Mouse (Mus musculus): Measurements from ENCODE around the gene Syt5. TPM values are rescaled to one million over a fixed set of nuclear protein-coding genes. Genes with fewer than 3 reads are reported as not detected.
"Not testable (repeated sequence)": the region's sequence is repeated elsewhere in the genome, so short reads cannot be mapped to it uniquely, and the experiment has no call there.

Gene Syt5
- polyA plus RNA-seq, 1 experiment from 2014 or later: 10.7 TPM

GRCm38 (mm10) chr7:4539019-4539418 lies 8.3 kb downstream of the Syt5 start:
- Histone ChIP-seq H3K9me3 (replicated peaks) (no peaks in the 10 kb centered on the region), H3K4me3 (replicated peaks) (no peak overlapping the region), H3K9ac (no peak overlapping the region), H3K4me2 (replicated peaks) (no peak overlapping the region), H3K4me1 (no peaks in the 10 kb centered on the region), H3K36me3 (no peaks in the 10 kb centered on the region), H3K27ac (replicated peaks) (no peak overlapping the region), H3K27me3 (no peaks in the 10 kb centered on the region)
- ATAC-seq (ENCODE audit: insufficient number of reproducible peaks, low FRiP score, low TSS enrichment, low read depth): peak; percentile 34; the same call in 1 of the 2 replicates
- WGBS: 66% methylated on average over 2 of the region's 2 CpGs

- Histone ChIP-seq H3K4me2 (replicated peaks) (no peak overlapping the region), H3K9me3 (replicated peaks) (no peaks in the 10 kb centered on the region), H3K27ac (replicated peaks) (no peak overlapping the region), H3K4me1 (peaks cover 3% of the 10 kb centered on the region), H3K9ac (no peak overlapping the region), H3K36me3 (no peaks in the 10 kb centered on the region), H3K27me3 (peaks cover 2% of the 10 kb centered on the region; the same call in 1 of the 2 replicates), H3K4me3 (replicated peaks) (no peak overlapping the region)
- 35% methylated on average over 4 of the region's 4 CpGs for WGBS
- no peak for ATAC-seq (ENCODE audit: insufficient number of reproducible peaks, low FRiP score, low TSS enrichment, low read depth)
Measured at GRCm38 (mm10) chr7:4537181-4537580, 10.2 kb downstream of the Syt5 start.

DNA sequence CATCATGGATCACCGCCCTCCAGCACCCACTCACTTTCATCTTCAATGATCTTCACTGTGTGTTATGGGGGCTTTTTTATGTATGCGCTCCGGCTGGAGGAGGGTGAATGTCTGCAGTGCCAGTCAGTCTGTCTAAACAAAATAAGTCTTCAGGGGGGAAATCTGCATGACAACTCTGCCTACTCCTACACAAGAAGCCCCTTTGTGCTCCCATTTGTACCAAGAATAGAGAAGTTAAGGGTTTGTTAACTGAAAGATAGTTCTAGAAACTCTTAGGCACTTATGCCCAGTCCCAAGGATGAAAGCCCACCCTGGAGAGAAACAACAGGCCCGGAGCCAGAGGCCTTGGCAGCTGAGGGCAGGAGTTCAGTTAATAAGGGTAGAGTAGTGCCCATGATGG lies 11.0 kb downstream of the Syt5 start:
- WGBS: 93% methylated on average over 4 of the region's 4 CpGs
- Histone ChIP-seq H3K4me1 (peaks cover 6% of the 10 kb centered on the region), H3K27me3 (peaks cover 8% of the 10 kb centered on the region; the same call in 1 of the 2 replicates), H3K4me2 (replicated peaks) (no peak overlapping the region), H3K9me3 (replicated peaks) (no peaks in the 10 kb centered on the region), H3K27ac (replicated peaks) (no peak overlapping the region), H3K36me3 (no peaks in the 10 kb centered on the region), H3K9ac (no peak overlapping the region), H3K4me3 (replicated peaks) (no peak overlapping the region)
- ATAC-seq (ENCODE audit: insufficient number of reproducible peaks, low FRiP score, low TSS enrichment, low read depth): no peak

DNA sequence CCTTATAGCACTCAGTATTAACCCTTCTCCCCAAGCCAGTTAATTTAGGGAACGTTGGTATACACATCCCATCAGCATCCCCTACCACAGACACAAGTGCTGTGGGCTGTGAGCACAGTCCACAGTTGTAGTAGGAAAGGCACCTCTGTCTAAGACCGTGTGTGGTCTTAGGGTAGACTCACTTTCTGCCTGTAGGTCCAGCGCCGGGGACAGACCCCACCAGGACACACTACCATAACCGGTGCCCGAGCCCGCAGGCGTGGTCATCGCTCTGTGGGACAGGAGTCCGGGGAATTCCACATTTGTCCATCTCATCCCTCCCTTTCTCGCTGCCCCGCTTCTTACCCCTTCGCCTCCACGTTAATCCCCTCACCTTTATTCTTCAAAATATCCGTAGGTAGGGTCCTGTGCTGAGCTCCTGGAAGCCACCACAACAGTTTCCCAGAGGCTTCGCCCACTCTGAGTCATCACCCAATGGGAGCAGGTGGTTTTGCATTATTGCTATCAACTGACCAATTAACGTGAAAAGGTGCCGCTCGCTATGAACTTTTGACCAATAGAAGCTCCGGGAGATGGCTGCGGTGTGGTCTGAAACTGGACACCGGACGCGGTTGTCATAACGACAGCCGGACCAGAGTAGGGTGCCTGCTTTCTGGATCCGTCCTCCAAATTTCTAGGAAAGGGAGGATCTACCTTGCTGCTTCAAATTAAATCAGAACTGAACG lies 15.2 kb downstream of the Syt5 start, which contains the start of gene Dnaaf3:
Gene Dnaaf3 (minus strand): TSS at position 449 of the 725 bp plus-strand sequence.
- Histone ChIP-seq H3K4me3 (replicated peaks) (peak within 1 kb of the TSS; percentile 30), H3K36me3 (no peaks in the 10 kb centered on the region), H3K4me2 (replicated peaks) (peak within 1 kb of the TSS; percentile 49), H3K27ac (replicated peaks) (no peak within 1 kb of the TSS), H3K4me1 (peaks cover 10% of the 10 kb centered on the region), H3K27me3 (peaks cover 8% of the 10 kb centered on the region; the same call in 1 of the 2 replicates), H3K9me3 (replicated peaks) (no peaks in the 10 kb centered on the region), H3K9ac (0 out of 2 replicates have a peak within 1 kb of the TSS, but pooled peaks have one; percentile 2)
- ATAC-seq (ENCODE audit: insufficient number of reproducible peaks, low FRiP score, low TSS enrichment, low read depth): peak; percentile 86
- WGBS: 2% methylated on average over 28 of the region's 28 CpGs

- WGBS: 38% methylated on average over 7 of the region's 8 CpGs
- H3K9ac ChIP-seq: not testable (repeated sequence)
Measured at GRCm38 (mm10) chr7:4530166-4530565, 17.2 kb downstream of the Syt5 start.

DNA sequence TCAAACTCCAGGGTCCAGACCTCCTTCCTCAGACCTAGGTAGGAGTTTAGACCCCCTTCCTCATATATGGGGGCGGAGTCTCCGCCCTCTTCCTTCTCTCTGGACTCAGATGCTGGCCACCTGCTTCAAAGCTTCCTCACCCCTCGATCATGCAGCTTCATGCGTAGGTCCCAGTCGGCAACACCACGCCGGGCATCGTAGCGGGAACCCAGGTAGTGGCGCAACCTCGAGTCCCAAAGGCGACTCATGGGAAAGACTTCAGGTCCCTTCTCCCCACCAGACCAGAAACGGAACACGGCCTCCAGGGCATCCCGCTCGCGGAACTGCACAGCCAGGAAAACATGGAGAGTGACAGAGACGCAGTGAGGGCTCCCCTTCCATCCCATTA lies 20.0 kb downstream of the Syt5 start:
- peaks cover 18% of the 10 kb centered on the region for H3K4me1 ChIP-seq
- 44% methylated on average over 18 of the region's 18 CpGs for WGBS
- H3K9me3 ChIP-seq (replicated peaks): no peaks in the 10 kb centered on the region
- peak overlapping the region; percentile 44 for H3K4me3 ChIP-seq (replicated peaks)
- H3K27ac ChIP-seq (replicated peaks): no peak overlapping the region
- no peak for ATAC-seq (ENCODE audit: insufficient number of reproducible peaks, low FRiP score, low TSS enrichment, low read depth)
- H3K9ac ChIP-seq: no peak overlapping the region
- H3K36me3 ChIP-seq: no peaks in the 10 kb centered on the region
- H3K27me3 ChIP-seq: peaks cover 8% of the 10 kb centered on the region; the same call in 1 of the 2 replicates
- H3K4me2 ChIP-seq (replicated peaks): peak overlapping the region; percentile 72

More at GRCm38 (mm10) chr7:4530166-4530565, 17.2 kb downstream of the Syt5 start:
- H3K36me3 ChIP-seq; H3K9me3 ChIP-seq (replicated peaks); H3K27me3 ChIP-seq; H3K27ac ChIP-seq (replicated peaks); H3K4me2 ChIP-seq (replicated peaks); ATAC-seq (ENCODE audit: insufficient number of reproducible peaks, low FRiP score, low TSS enrichment, low read depth); H3K4me3 ChIP-seq (replicated peaks): not testable (repeated sequence)
- peaks cover 20% of the 10 kb centered on the region for H3K4me1 ChIP-seq

DNA sequence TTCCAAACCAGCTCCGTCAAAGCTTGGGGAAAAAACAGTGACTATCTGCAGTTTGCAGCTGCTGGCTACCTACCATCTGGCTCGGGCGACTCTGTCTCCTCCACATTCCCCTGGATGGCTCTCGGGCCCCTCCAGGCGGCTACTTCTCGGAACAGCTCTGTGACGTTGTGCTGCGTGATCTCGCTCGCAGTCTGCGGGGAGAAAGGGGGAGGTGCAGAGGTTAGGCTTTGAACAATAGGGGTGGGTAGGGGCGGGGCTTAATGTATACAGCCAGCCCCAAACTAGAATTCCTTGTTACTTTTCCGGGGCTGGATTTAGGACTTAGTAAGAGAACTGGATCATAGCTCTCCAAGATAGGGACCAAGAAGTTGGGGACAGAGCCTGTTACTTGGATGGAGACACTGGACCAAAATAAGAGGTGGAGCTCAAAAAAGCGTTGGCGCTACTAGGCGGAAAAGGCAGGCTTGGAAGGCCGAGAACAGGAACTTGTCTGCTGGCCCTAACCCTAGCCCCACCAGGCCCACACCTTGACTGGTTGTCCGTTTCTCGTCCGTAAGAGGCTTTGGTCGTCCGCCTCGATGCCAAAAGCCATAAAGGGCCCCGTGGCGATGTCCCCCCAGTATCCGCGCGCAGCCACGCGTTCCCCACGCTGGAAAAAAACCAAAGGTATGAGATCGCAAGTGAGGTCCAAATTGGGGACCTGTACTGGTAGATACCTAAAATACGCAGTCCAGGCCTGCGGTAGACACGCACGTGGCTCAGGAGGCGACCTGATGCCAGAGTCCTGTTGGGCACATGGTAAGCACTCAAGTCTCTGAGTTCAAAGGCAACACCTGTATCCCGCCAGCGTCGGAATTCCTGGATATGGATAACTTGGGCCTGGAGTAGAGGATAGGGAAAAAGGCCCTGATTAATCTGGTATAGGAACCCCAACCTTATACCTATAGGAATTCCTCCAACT lies 20.7 kb downstream of the Syt5 start:
- 20% methylated on average over 40 of the region's 40 CpGs for WGBS
- H3K4me2 ChIP-seq (replicated peaks): peak overlapping the region; percentile 72
- ATAC-seq (ENCODE audit: insufficient number of reproducible peaks, low FRiP score, low TSS enrichment, low read depth): peak; percentile 92
- H3K27me3 ChIP-seq: peaks cover under 1% of the 10 kb centered on the region; the same call in 1 of the 2 replicates
- no peaks in the 10 kb centered on the region for H3K9me3 ChIP-seq (replicated peaks)
- peak overlapping the region; percentile 44 for H3K4me3 ChIP-seq (replicated peaks)
- peak overlapping the region; percentile 42 for H3K9ac ChIP-seq
- H3K27ac ChIP-seq (replicated peaks): peak overlapping the region; percentile 61
- peaks cover 13% of the 10 kb centered on the region for H3K4me1 ChIP-seq
- H3K36me3 ChIP-seq: no peaks in the 10 kb centered on the region

DNA sequence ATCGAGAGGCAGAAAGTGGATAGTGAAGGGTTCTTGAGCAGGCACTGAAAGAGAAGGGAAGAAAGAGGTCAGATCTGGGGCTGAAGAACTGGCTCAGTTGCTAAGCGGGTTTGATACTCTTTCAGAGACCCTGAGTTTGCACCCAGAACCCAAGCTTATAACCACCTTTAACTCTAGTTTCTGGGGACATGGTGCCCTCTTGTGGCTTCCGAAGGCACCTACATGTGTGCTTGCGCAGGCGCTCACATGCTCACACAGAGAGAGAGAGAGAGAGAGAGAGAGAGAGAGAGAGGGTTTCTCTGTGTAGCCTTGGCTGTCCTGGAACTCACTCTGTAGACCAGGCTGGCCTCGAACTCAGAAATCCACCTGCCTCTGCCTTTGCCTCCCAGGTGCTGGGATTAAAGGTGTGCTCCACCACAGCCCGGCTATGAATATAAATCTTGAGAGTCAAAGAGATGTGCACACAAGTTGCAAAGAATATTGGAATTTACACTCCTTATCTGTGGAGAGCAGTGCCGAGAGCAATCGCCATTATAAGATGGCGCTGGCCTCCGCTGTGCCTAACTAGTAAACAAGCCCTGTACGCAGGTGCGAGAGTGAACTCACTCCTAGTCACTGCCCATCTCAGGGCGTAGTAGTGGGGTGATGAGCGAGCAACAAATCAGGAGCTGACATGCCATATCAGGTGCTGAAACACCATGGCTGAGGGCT lies 23.0 kb downstream of the Syt5 start, which contains the start of gene Tnni3:
Gene Tnni3 (minus strand): TSS at position 18 of the 711 bp plus-strand sequence.
- H3K4me2 ChIP-seq (replicated peaks); H3K9ac ChIP-seq; H3K27ac ChIP-seq (replicated peaks); H3K4me3 ChIP-seq (replicated peaks); H3K27me3 ChIP-seq; ATAC-seq (ENCODE audit: insufficient number of reproducible peaks, low FRiP score, low TSS enrichment, low read depth); H3K36me3 ChIP-seq; H3K9me3 ChIP-seq (replicated peaks): not testable (repeated sequence)
- 68% methylated on average over 15 of the region's 15 CpGs for WGBS
- H3K4me1 ChIP-seq: peaks cover 24% of the 10 kb centered on the region

GRCm38 (mm10) chr7:4523205-4524130 lies 23.9 kb downstream of the Syt5 start:
- 85% methylated on average over 33 of the region's 33 CpGs for WGBS
- ATAC-seq (ENCODE audit: insufficient number of reproducible peaks, low FRiP score, low TSS enrichment, low read depth): no peak
- Histone ChIP-seq H3K27me3 (no peaks in the 10 kb centered on the region; the same call in 1 of the 2 replicates), H3K4me1 (peaks cover 24% of the 10 kb centered on the region), H3K27ac (replicated peaks) (no peak overlapping the region), H3K36me3 (no peaks in the 10 kb centered on the region), H3K9ac (no peak overlapping the region), H3K9me3 (replicated peaks) (no peaks in the 10 kb centered on the region), H3K4me3 (replicated peaks) (no peak overlapping the region), H3K4me2 (replicated peaks) (no peak overlapping the region)

GRCm38 (mm10) chr7:4522292-4522691 lies 25.0 kb downstream of the Syt5 start:
- Histone ChIP-seq H3K4me3 (replicated peaks) (no peak overlapping the region), H3K4me1 (peaks cover 22% of the 10 kb centered on the region), H3K4me2 (replicated peaks) (no peak overlapping the region), H3K27ac (replicated peaks) (no peak overlapping the region), H3K27me3 (no peaks in the 10 kb centered on the region), H3K9ac (no peak overlapping the region), H3K36me3 (no peaks in the 10 kb centered on the region), H3K9me3 (replicated peaks) (no peaks in the 10 kb centered on the region)
- no peak for ATAC-seq (ENCODE audit: insufficient number of reproducible peaks, low FRiP score, low TSS enrichment, low read depth)
- WGBS: 77% methylated on average over 6 of the region's 6 CpGs
